Mouse (Mus musculus) limb, embryonic 13.5 days (tissue): ENCODE data around the gene Ppara. TPM values are rescaled to one million over a fixed set of nuclear protein-coding genes. Genes with fewer than 3 reads are reported as not detected.
A peak's percentile ranks its signal among the peaks of the same experiment; 100 is the strongest.

ENCODE experiments used
- ATAC-seq: fragments of 200-750 bp; cut with Nextera tagmentation; 2 replicates; pipeline ENCODE4 v1.8.0; 2017; ENCODE audit warnings: low read depth, moderate number of reproducible peaks, moderate TSS enrichment; ENCODE audit not compliant: low FRiP score
- H3K27ac ChIP-seq: fragments of 300-500 bp; sonication (generic); 2 replicates; pipeline ENCODE4 v1.5.1; 2015; ENCODE audit warnings: inconsistent platforms, mild to moderate bottlenecking, moderate library complexity
- H3K27me3 ChIP-seq: fragments of 300-500 bp; sonication (generic); 2 replicates; pipeline ENCODE4 v1.6.1; 2015; ENCODE audit warnings: mild to moderate bottlenecking, inconsistent platforms
- H3K36me3 ChIP-seq: fragments of 300-500 bp; sonication (generic); 2 replicates; pipeline ENCODE4 v1.6.1; 2015; ENCODE audit warnings: inconsistent platforms, mild to moderate bottlenecking, moderate library complexity
- H3K4me1 ChIP-seq: fragments of 300-500 bp; sonication (generic); 2 replicates; pipeline ENCODE4 v1.6.1; 2015; ENCODE audit warnings: inconsistent platforms
- H3K4me2 ChIP-seq: fragments of 300-500 bp; sonication (generic); replicated peaks from 2 replicates; pipeline ENCODE4 v1.6.1; 2015; ENCODE audit warnings: inconsistent platforms, mild to moderate bottlenecking, moderate library complexity
- H3K4me3 ChIP-seq: fragments of 300-500 bp; sonication (generic); 2 replicates; pipeline ENCODE4 v1.5.1; 2015; ENCODE audit warnings: moderate library complexity, mild to moderate bottlenecking, inconsistent platforms
- H3K9ac ChIP-seq: fragments of 300-500 bp; sonication (generic); 2 replicates; pipeline ENCODE4 v1.6.1; 2015; ENCODE audit warnings: mild to moderate bottlenecking, inconsistent platforms
- H3K9me3 ChIP-seq: fragments of 300-500 bp; sonication (generic); 2 replicates; pipeline ENCODE4 v1.6.1; 2016; ENCODE audit warnings: inconsistent platforms
- WGBS: fragments of 180-500 bp; shearing (Covaris S2); methylation state at CpG from one replicate; pipeline ENCODE4 v1.1.7; 2015; 5-methylcytosine and 5-hydroxymethylcytosine counted together
- polyA plus RNA-seq: library from polyadenylated mRNA; unstranded; fragments of >200 nt; fragmentation: Nextera tagmentation; extraction: Ambion mirVana; gene quantifications from 2 replicates; pipeline ENCODE4 v1.2.1, GENCODE M21; 2015

Ppara gene
- polyA plus RNA-seq: 1.9 and 2.4 TPM in 2 replicates

GRCm38 (mm10) chr15:85734571-85735033 lies at the start of gene Ppara:
Gene Ppara (plus strand): TSS chr15:85734983.
- Histone ChIP-seq H3K9ac (peak within 1 kb of the TSS; percentile 75), H3K27me3 (peaks cover 84% of the 10 kb centered on the region), H3K36me3 (no peaks in the 10 kb centered on the region), H3K9me3 (no peaks in the 10 kb centered on the region), H3K4me2 (peak within 1 kb of the TSS; percentile 88), H3K27ac (no peak within 1 kb of the TSS), H3K4me3 (peak within 1 kb of the TSS; percentile 74), H3K4me1 (peaks cover 7% of the 10 kb centered on the region)
- 4% methylated on average over 22 of the region's 28 CpGs for WGBS
- ATAC-seq: 0 out of 2 replicates have a peak, but pooled peaks have one; percentile 9

- peaks cover 44% of the 10 kb centered on the region for H3K4me1 ChIP-seq
- H3K4me3 ChIP-seq: no peak overlapping the region
- no peaks in the 10 kb centered on the region for H3K27me3 ChIP-seq
- no peaks in the 10 kb centered on the region for H3K9me3 ChIP-seq
- peaks cover 76% of the 10 kb centered on the region for H3K36me3 ChIP-seq
- H3K9ac ChIP-seq: peak overlapping the region; percentile 50; the same call in 1 of the 2 replicates
- WGBS: 48% methylated on average over 11 of the region's 11 CpGs
- peak; percentile 88 for ATAC-seq
- H3K27ac ChIP-seq: peak overlapping the region; percentile 89
- H3K4me2 ChIP-seq: peak overlapping the region; percentile 35
These were observed 48.0 kb upstream of the Ppara start for GRCm38 (mm10) chr15:85686641-85687395.

DNA sequence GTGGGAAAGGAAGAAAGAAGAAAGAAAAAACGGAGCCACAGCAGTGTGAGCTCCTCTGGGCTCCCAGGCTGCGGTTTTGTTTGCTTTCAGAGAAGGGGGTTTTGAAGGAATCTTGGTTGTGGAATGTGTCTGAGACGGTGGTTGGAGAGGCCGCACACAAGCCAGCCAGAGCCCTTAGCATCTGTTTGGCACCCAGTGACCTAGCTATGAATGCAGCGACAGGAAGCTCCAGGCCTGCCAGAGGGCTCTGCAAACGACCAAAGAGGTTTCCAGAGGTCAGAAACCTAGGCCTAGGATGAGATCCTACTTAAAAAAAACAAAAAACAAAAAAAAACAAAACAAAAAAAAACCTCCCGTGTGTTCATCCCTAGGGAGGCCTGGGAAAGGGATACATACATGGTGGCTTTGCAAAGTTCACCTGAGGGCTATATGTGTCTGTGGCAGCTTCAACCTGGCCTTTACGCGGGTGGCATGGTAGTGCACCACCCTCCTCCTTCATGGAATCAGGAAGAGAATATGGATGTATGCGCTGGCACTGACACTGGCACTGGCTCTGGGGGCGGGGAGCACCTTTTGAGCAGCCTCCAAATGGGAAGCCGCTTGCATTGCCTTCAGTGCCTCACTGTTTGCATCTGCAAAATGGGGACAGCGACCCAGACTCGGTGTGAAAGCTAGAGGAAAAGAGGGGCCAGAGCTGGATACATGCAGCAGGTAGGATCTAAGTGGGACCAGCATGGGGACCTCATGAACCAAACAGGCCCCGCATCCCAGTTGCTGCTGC lies 47.0 kb upstream of the Ppara start:
- Histone ChIP-seq H3K4me3 (no peak overlapping the region), H3K4me2 (peak overlapping the region; percentile 35), H3K27me3 (no peaks in the 10 kb centered on the region), H3K4me1 (peaks cover 44% of the 10 kb centered on the region), H3K36me3 (peaks cover 85% of the 10 kb centered on the region), H3K9ac (peak overlapping the region; percentile 36; the same call in 1 of the 2 replicates), H3K27ac (peak overlapping the region; percentile 89), H3K9me3 (no peaks in the 10 kb centered on the region)
- no peak for ATAC-seq
- WGBS: 69% methylated on average over 15 of the region's 15 CpGs

GRCm38 (mm10) chr15:85688734-85689133 lies 46.0 kb upstream of the Ppara start:
- no peak overlapping the region for H3K4me3 ChIP-seq
- H3K4me2 ChIP-seq: no peak overlapping the region
- peaks cover 85% of the 10 kb centered on the region for H3K36me3 ChIP-seq
- no peak for ATAC-seq
- no peak overlapping the region for H3K27ac ChIP-seq
- no peaks in the 10 kb centered on the region for H3K27me3 ChIP-seq
- 56% methylated on average over 6 of the region's 6 CpGs for WGBS
- H3K4me1 ChIP-seq: peaks cover 44% of the 10 kb centered on the region
- no peaks in the 10 kb centered on the region for H3K9me3 ChIP-seq
- no peak overlapping the region for H3K9ac ChIP-seq

DNA sequence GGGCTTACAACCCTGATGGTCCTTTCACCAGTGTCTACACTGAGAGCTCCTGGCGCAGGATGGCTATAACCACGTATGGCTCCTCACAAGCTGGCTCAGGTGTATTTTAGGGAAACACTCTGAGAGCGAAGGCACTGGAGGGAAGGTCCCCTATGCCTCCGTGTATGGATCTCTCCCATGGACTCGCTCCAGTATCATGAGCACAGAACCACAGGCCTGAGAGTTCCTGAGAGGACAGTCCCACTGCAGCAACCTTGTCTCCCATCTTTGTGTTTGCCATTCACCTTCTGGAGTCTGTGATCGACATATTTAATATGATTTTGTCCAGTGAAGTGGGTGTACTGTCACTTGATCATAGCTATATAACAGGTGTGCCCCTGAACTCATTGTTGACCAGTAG lies 45.3 kb upstream of the Ppara start:
- Histone ChIP-seq H3K9ac (no peak overlapping the region), H3K27me3 (no peaks in the 10 kb centered on the region), H3K9me3 (no peaks in the 10 kb centered on the region), H3K4me1 (peaks cover 44% of the 10 kb centered on the region), H3K4me3 (no peak overlapping the region), H3K27ac (no peak overlapping the region), H3K36me3 (peaks cover 85% of the 10 kb centered on the region), H3K4me2 (no peak overlapping the region)
- no peak for ATAC-seq
- 87% methylated on average over 6 of the region's 6 CpGs for whole genome bisulfite sequencing

GRCm38 (mm10) chr15:85690058-85690457 lies 44.7 kb upstream of the Ppara start:
- Histone ChIP-seq H3K27ac (no peak overlapping the region), H3K4me1 (peaks cover 39% of the 10 kb centered on the region), H3K27me3 (no peaks in the 10 kb centered on the region), H3K4me3 (no peak overlapping the region), H3K9ac (no peak overlapping the region), H3K36me3 (peaks cover 85% of the 10 kb centered on the region), H3K9me3 (no peaks in the 10 kb centered on the region), H3K4me2 (no peak overlapping the region)
- no peak for ATAC-seq
- 89% methylated on average over 6 of the region's 6 CpGs for WGBS

- WGBS: 91% methylated on average over 5 of the region's 5 CpGs
- Histone ChIP-seq H3K27ac (no peak overlapping the region), H3K9me3 (no peaks in the 10 kb centered on the region), H3K36me3 (peaks cover 86% of the 10 kb centered on the region), H3K27me3 (no peaks in the 10 kb centered on the region), H3K4me1 (peaks cover 31% of the 10 kb centered on the region), H3K4me2 (no peak overlapping the region), H3K4me3 (no peak overlapping the region), H3K9ac (no peak overlapping the region)
- ATAC-seq: no peak
These were observed 43.9 kb upstream of the Ppara start for GRCm38 (mm10) chr15:85690875-85691274.

- ATAC-seq: no peak
- Histone ChIP-seq H3K4me3 (no peak overlapping the region), H3K4me1 (peaks cover 9% of the 10 kb centered on the region), H3K9ac (no peak overlapping the region), H3K9me3 (no peaks in the 10 kb centered on the region), H3K27me3 (no peaks in the 10 kb centered on the region), H3K27ac (no peak overlapping the region), H3K36me3 (peaks cover 97% of the 10 kb centered on the region), H3K4me2 (no peak overlapping the region)
- 88% methylated on average over 3 of the region's 3 CpGs for WGBS
These were observed 41.7 kb upstream of the Ppara start for GRCm38 (mm10) chr15:85693115-85693514.

DNA sequence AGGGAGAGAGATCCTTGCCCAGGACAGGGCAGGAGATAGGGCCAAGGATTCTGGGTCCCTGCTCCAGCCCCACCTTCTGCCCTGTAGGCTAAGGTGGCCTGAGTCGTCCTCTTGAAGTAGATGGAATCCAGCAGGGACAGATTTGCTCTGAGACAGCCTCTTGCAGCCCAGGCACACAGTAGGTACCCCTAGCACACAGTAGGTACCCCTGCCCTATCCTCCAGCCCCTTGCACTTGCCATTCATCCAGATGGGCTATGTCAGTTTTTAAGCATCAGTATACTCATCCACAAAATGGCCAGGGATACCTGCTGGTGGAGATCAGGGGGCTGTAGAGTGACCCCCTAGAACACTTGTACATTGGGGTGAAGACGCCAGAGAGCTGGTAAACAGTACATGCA lies 41.0 kb upstream of the Ppara start:
- Histone ChIP-seq H3K4me2 (no peak overlapping the region), H3K4me3 (no peak overlapping the region), H3K9ac (no peak overlapping the region), H3K4me1 (peaks cover 2% of the 10 kb centered on the region; the same call in 1 of the 2 replicates), H3K36me3 (peaks cover 97% of the 10 kb centered on the region), H3K27me3 (no peaks in the 10 kb centered on the region), H3K9me3 (no peaks in the 10 kb centered on the region), H3K27ac (no peak overlapping the region)
- 65% methylated on average over 2 of the region's 2 CpGs for WGBS
- no peak for ATAC-seq

DNA sequence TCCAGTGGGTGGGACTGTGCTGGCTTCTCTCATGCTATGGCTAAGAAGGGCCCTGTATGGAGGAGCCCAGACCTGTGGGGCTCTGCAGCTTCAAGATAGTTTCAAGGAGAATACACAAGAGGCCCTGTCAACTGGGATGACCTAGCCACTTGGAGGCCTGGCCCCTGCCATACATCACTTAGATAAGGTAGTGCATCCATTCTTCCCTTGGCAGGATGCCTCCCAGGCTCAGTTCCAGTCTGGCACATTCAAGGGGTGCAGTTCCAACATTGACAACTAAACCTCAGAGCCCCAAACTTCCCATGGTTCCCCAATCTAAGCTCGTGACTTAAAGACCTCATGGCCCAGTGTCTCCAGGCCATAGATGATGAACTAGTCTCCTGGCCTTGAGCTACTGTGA lies 40.4 kb upstream of the Ppara start:
- no peak overlapping the region for H3K9ac ChIP-seq
- no peak for ATAC-seq
- H3K4me1 ChIP-seq: no peaks in the 10 kb centered on the region
- no peak overlapping the region for H3K27ac ChIP-seq
- no peak overlapping the region for H3K4me3 ChIP-seq
- H3K36me3 ChIP-seq: peaks cover 97% of the 10 kb centered on the region
- H3K9me3 ChIP-seq: no peaks in the 10 kb centered on the region
- H3K4me2 ChIP-seq: no peak overlapping the region
- H3K27me3 ChIP-seq: no peaks in the 10 kb centered on the region
- WGBS: 86% methylated on average over 1 of the region's 1 CpGs

DNA sequence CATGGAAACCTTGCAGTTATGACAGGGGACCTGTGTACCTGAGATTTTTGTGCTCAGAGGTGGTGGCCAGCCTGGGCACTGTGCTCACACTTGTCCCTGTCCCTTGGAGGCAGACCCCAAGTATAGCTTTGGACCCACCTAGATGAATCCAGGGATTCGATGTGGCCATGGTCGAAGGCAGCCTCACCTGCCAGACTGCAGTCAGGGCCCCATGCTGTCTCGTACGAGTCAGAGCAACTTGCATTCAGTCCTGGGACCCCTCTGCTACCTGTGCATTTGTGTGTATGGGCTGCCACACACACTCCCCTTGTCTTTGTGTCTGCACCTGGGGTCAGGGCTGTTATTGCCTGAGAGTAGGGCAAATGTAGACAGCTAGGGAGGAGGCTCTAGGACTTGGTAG lies 39.5 kb upstream of the Ppara start:
- WGBS: 91% methylated on average over 4 of the region's 4 CpGs
- no peaks in the 10 kb centered on the region for H3K9me3 ChIP-seq
- no peak overlapping the region for H3K4me3 ChIP-seq
- no peak for ATAC-seq
- H3K36me3 ChIP-seq: peaks cover 97% of the 10 kb centered on the region
- no peak overlapping the region for H3K27ac ChIP-seq
- no peak overlapping the region for H3K4me2 ChIP-seq
- H3K9ac ChIP-seq: no peak overlapping the region
- H3K4me1 ChIP-seq: no peaks in the 10 kb centered on the region
- H3K27me3 ChIP-seq: no peaks in the 10 kb centered on the region

DNA sequence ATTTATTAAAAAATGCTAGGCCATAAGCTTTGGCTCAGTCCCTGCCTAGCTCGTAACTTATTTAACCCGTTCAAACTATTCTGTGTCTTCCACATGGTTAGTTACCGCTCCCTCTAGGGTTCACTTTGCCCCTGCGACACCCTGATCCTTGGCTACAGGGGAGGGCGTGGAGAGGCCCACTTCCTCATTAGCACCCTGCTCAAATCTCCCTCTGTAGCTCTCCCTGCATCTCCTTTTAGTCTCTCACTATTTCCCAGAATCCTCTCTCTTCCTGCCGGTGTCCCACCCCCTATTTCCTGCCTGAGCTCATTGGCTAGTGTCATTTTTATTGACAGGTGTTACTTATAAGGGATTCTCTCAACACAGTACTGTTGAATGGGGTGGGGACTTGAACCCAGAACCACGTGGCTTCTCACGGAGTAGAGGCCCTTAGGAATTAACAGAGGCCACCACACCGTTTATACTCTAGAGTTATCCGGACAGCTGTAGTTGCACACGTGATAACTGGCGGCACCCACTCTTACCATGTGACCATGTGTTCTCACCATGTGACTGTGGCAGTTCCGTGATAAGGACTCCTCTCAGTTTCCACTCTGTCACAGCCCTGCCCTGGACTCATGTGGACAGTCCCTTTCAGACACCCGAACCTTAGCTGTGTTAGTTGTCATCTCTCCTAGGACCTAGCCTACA lies 36.3 kb upstream of the Ppara start:
- Histone ChIP-seq H3K36me3 (peaks cover 98% of the 10 kb centered on the region), H3K27me3 (no peaks in the 10 kb centered on the region), H3K9ac (no peak overlapping the region), H3K27ac (no peak overlapping the region), H3K4me1 (no peaks in the 10 kb centered on the region), H3K4me3 (no peak overlapping the region), H3K9me3 (no peaks in the 10 kb centered on the region), H3K4me2 (no peak overlapping the region)
- no peak for ATAC-seq
- 86% methylated on average over 14 of the region's 14 CpGs for WGBS
